Mouse (Mus musculus) hindbrain, embryonic 14.5 days (tissue): ENCODE data around the gene Prr36. TPM values are rescaled to one million over a fixed set of nuclear protein-coding genes. Genes with fewer than 3 reads are reported as not detected.
A peak's percentile ranks its signal among the peaks of the same experiment; 100 is the strongest.

Experiments
- ATAC-seq: fragments of 200-750 bp; cut with Nextera tagmentation; 2 replicates; pipeline ENCODE4 v1.8.0; 2017; ENCODE audit warnings: moderate number of reproducible peaks, mild to moderate bottlenecking, moderate TSS enrichment, moderate library complexity; ENCODE audit not compliant: low FRiP score
- DNase-seq: peaks from one replicate; pipeline ENCODE4 v3.0.0-alpha.2; 2015; ENCODE audit warnings: low spot score
- H3K27ac ChIP-seq: fragments of 300-500 bp; sonication (generic); 2 replicates; pipeline ENCODE4 v1.5.1; 2014; ENCODE audit warnings: mild to moderate bottlenecking, moderate library complexity
- H3K27me3 ChIP-seq: fragments of 300-500 bp; sonication (generic); 2 replicates; pipeline ENCODE4 v1.6.1; 2014; ENCODE audit warnings: mild to moderate bottlenecking, low read length, mixed read lengths; ENCODE audit not compliant: control insufficient read depth, insufficient read depth
- H3K36me3 ChIP-seq: fragments of 300-500 bp; sonication (generic); replicated peaks from 2 replicates; pipeline ENCODE4 v1.6.1; 2014; ENCODE audit not compliant: control insufficient read depth, insufficient read depth
- H3K4me1 ChIP-seq: fragments of 300-500 bp; sonication (generic); replicated peaks from 2 replicates; pipeline ENCODE4 v1.6.1; 2014; ENCODE audit warnings: antibody characterized with exemption, low read length, mixed read lengths; ENCODE audit not compliant: control insufficient read depth, insufficient read depth
- H3K4me2 ChIP-seq: fragments of 300-500 bp; sonication (generic); replicated peaks from 2 replicates; pipeline ENCODE4 v1.6.1; 2014; ENCODE audit warnings: mild to moderate bottlenecking, moderate library complexity
- H3K4me3 ChIP-seq: fragments of 300-500 bp; sonication (generic); replicated peaks from 2 replicates; pipeline ENCODE4 v1.5.1; 2014; ENCODE audit warnings: mild to moderate bottlenecking, low read length
- H3K9ac ChIP-seq: fragments of 300-500 bp; sonication (generic); 2 replicates; pipeline ENCODE4 v1.6.1; 2014
- H3K9me3 ChIP-seq: fragments of 300-500 bp; sonication (generic); 2 replicates; pipeline ENCODE4 v1.6.1; 2016; ENCODE audit warnings: low read length; ENCODE audit not compliant: control insufficient read depth
- WGBS: fragments of 180-500 bp; shearing (Covaris S2); extraction: QIAGEN DNeasy Blood & Tissue Kit; methylation state at CpG from one replicate; pipeline ENCODE4 v1.1.7; 2014; 5-methylcytosine and 5-hydroxymethylcytosine counted together
- polyA plus RNA-seq: library from polyadenylated mRNA; unstranded; fragments of >200 nt; fragmentation: Nextera tagmentation; extraction: Ambion mirVana; gene quantifications from 2 replicates; pipeline ENCODE4 v1.2.1, GENCODE M21; 2014

The Prr36 gene
- polyA plus RNA-seq, 1 experiment from 2014 or later, result 58.8 TPM

GRCm38 (mm10) chr8:4247241-4247640 is 30.0 kb upstream of the Prr36 start:
- Histone ChIP-seq H3K27ac (no peak overlapping the region), H3K36me3 (peaks cover 67% of the 10 kb centered on the region), H3K9me3 (no peaks in the 10 kb centered on the region), H3K4me3 (no peak overlapping the region), H3K9ac (no peak overlapping the region), H3K4me2 (no peak overlapping the region), H3K4me1 (peaks cover 2% of the 10 kb centered on the region), H3K27me3 (no peaks in the 10 kb centered on the region)
- no peak for ATAC-seq
- WGBS, result 96% methylated on average over 8 of the region's 8 CpGs
- no peak for DNase-seq

DNA sequence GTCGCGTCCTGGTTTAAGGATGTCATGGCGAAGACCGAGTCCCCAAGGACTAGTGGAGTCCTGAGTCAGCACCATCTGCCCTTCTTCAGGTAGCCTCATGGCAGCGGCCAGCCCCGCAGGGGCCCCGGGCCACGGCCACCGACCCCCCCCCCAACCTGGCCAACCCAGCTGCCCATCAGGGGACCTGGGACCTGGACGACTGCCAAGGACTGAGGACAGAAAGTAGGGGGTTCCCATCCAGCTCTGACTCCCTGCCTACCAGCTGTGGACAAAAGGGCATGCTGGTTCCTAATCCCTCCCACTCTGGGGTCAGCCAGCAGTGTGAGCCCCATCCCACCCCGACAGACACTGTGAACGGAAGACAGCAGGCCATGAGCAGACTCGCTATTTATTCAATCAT is 28.5 kb upstream of the Prr36 start:
- WGBS, result 87% methylated on average over 13 of the region's 13 CpGs

DNA sequence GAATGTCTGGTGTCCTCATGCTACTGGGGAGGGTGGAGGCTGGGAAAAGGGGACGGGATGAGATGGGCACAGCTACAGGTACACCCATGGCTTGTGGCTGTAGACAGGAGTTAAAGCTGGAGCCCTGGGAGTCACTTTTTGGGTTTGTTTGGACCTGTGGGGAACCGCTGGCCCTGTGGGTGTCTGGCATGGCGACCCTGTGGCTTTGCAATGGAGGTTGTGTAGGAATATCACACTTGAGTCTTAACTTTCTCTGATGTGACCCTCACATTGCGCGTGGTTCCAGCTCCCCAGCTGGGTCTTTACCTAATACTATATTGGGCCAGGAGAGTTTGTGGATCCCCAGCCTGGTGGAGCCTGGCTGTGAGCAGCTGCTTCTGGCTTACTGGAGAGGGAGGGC is 27.8 kb upstream of the Prr36 start:
- ATAC-seq, result no peak
- 98% methylated on average over 5 of the region's 5 CpGs for WGBS
- no peaks in the 10 kb centered on the region for H3K27me3 ChIP-seq
- no peak for DNase-seq
- no peak overlapping the region for H3K4me2 ChIP-seq
- no peak overlapping the region for H3K9ac ChIP-seq
- H3K4me1 ChIP-seq, result peaks cover 7% of the 10 kb centered on the region
- H3K4me3 ChIP-seq, result no peak overlapping the region
- no peak overlapping the region for H3K27ac ChIP-seq
- no peaks in the 10 kb centered on the region for H3K9me3 ChIP-seq
- H3K36me3 ChIP-seq, result peaks cover 74% of the 10 kb centered on the region

More for the DNA sequence above, 28.5 kb upstream of the Prr36 start:
- Histone ChIP-seq H3K4me2 (no peak overlapping the region), H3K9me3 (no peaks in the 10 kb centered on the region), H3K36me3 (peaks cover 74% of the 10 kb centered on the region), H3K27ac (no peak overlapping the region), H3K4me1 (no peaks in the 10 kb centered on the region), H3K4me3 (no peak overlapping the region), H3K27me3 (no peaks in the 10 kb centered on the region), H3K9ac (no peak overlapping the region)
- ATAC-seq (no peak), DNase-seq (no peak)

DNA sequence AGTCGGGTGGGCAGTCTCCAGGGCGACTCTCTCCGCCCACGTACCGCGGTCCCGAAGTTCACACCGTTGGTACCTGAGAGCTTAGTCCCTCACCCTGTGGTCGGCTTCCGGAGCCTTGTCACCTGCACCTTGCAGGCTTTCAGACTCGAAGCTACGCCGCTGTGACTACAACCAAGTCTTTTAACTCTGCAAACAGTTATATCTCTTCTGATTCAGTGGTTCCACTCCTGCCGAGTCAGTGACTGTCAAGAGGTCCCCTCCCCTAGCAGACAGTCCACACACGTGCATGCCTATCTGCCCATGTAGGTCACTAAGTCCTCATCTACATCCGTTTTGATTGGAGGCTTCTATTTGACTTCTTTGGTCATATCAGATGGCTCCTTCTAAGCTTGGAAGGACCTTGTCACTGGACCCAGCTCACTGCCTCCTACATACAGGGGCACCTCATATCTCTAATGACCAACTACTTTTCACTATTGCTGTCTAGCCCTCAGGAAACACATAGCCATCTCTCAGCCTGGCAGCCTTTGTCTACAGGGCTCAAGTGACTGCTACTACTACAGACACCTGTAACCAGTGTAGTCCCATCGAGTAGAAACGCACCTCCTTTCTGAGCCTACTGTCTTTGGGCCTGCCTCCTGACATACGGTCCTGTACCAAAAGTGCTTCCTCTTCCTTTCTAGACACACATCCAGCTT is 22.1 kb upstream of the Prr36 start:
- Histone ChIP-seq H3K36me3 (peaks cover 28% of the 10 kb centered on the region), H3K9ac (peak overlapping the region; percentile 77), H3K4me1 (peaks cover 20% of the 10 kb centered on the region), H3K4me2 (peak overlapping the region; percentile 93), H3K27me3 (no peaks in the 10 kb centered on the region), H3K27ac (peak overlapping the region; percentile 90), H3K9me3 (no peaks in the 10 kb centered on the region), H3K4me3 (peak overlapping the region; percentile 83)
- 13% methylated on average over 19 of the region's 19 CpGs for WGBS
- ATAC-seq (peak; percentile 31), DNase-seq (no peak)

DNA sequence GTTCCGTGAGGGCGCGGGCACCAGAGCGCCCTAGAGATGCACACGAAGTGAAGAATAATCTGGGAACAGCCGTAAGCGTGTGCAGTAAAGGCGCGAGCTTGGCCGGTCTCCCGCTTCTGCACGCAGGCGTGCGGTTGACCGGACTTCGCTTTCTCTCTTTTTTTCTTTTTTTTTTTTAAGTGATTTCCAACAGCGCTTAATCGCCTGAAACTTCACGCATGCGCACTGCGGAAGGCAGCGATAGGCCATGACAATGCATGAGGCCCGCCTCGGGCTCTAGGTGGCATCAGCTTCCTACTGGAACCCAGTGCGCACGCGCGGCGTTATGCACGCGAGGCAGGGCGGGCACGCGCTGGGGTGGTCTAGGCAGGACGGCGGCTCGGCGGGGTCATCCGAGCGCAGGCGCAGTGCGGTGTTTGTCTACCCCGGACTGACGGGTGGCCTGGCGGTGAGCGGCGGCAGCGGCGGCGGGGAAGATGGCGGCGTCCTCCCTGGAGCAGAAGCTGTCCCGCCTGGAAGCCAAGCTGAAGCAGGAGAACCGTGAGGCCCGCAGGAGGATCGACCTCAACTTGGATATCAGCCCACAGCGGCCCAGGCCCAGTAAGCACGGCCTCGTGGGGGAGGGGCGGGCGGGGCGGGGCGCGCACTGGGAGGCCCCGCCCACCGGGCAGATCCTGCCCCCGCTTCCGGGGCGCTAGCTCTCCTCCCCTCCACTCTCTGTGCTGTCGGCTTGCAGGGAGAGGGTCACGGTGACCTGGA is 21.4 kb upstream of the Prr36 start, which contains the start of the genes Map2k7 and Gm49320:
Gene Map2k7, plus strand, starts transcription at position 307 of the 759 bp plus-strand sequence.
Gene Gm49320, plus strand, starts transcription at position 432 of the 759 bp plus-strand sequence.
- Histone ChIP-seq H3K27me3 (no peaks in the 10 kb centered on the region), H3K9ac (peak within 1 kb of the TSS; percentile 77), H3K4me2 (peak within 1 kb of the TSS; percentile 93), H3K27ac (peak within 1 kb of the TSS; percentile 91), H3K4me1 (peaks cover 20% of the 10 kb centered on the region), H3K9me3 (no peaks in the 10 kb centered on the region), H3K36me3 (peaks cover 21% of the 10 kb centered on the region), H3K4me3 (peak within 1 kb of the TSS; percentile 83)
- ATAC-seq (peak; percentile 94), DNase-seq (peak; percentile 100)
- under 1% methylated on average over 54 of the region's 71 CpGs for WGBS

GRCm38 (mm10) chr8:4237814-4238433 is 20.7 kb upstream of the Prr36 start:
- Histone ChIP-seq H3K4me1 (peaks cover 20% of the 10 kb centered on the region), H3K36me3 (peaks cover 14% of the 10 kb centered on the region), H3K9me3 (no peaks in the 10 kb centered on the region), H3K9ac (peak overlapping the region; percentile 66), H3K27ac (peak overlapping the region; percentile 91), H3K4me2 (peak overlapping the region; percentile 93), H3K27me3 (no peaks in the 10 kb centered on the region), H3K4me3 (peak overlapping the region; percentile 83)
- ATAC-seq (no peak), DNase-seq (no peak)
- WGBS, result 24% methylated on average over 15 of the region's 15 CpGs

DNA sequence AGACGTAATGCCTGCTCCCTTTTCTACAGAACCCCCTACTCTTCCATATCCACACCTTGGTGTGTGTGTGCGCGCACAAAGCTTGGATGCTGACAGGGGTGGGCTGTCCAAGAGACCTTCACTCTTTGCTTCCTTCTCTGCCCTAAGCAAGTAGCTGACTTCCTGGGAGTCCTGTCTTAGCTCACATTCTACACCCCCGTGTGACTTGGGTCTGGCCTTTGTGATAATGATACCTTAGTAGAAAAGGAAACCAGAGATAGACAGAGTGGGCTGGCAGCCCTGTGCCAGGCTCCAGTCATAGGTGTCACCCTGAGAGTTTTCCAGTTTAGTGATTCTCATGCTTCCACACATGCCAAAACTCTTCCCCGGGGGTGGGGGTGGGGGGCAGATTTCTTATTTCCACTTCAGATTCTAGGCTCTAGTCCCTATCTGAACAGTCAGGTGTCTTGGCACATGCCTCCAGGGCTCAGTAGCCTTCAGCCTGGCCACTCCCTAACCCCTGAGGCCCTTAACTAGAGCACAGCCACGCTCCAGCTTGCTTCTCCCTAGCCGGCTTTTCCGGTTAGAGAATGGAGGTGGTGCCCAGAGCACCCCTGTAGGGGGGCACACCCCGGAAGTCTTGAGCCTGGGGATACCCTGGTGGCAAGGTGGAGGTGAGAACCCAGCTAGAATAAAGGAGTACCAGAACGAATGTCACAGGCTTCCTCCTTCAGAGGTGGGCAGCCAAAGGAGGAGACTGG is 13.5 kb upstream of the Prr36 start:
- ATAC-seq (no peak), DNase-seq (no peak)
- Histone ChIP-seq H3K4me1 (no peaks in the 10 kb centered on the region), H3K27ac (no peak overlapping the region), H3K27me3 (peaks cover 23% of the 10 kb centered on the region), H3K4me2 (no peak overlapping the region), H3K36me3 (no peaks in the 10 kb centered on the region), H3K4me3 (no peak overlapping the region), H3K9ac (no peak overlapping the region), H3K9me3 (no peaks in the 10 kb centered on the region)
- WGBS, result 68% methylated on average over 10 of the region's 10 CpGs

- no peak overlapping the region for H3K4me2 ChIP-seq
- DNase-seq (no peak), ATAC-seq (no peak)
- H3K27ac ChIP-seq, result no peak overlapping the region
- peaks cover 23% of the 10 kb centered on the region for H3K27me3 ChIP-seq
- WGBS, result 74% methylated on average over 5 of the region's 5 CpGs
- H3K9me3 ChIP-seq, result no peaks in the 10 kb centered on the region
- H3K36me3 ChIP-seq, result no peaks in the 10 kb centered on the region
- no peaks in the 10 kb centered on the region for H3K4me1 ChIP-seq
- no peak overlapping the region for H3K4me3 ChIP-seq
- H3K9ac ChIP-seq, result no peak overlapping the region
Observed at GRCm38 (mm10) chr8:4229784-4230183, 12.5 kb upstream of the Prr36 start.

GRCm38 (mm10) chr8:4227919-4228318 is 10.7 kb upstream of the Prr36 start:
- no peak overlapping the region for H3K4me2 ChIP-seq
- H3K27me3 ChIP-seq, result peaks cover 23% of the 10 kb centered on the region
- no peaks in the 10 kb centered on the region for H3K9me3 ChIP-seq
- no peaks in the 10 kb centered on the region for H3K36me3 ChIP-seq
- no peak overlapping the region for H3K9ac ChIP-seq
- no peak overlapping the region for H3K4me3 ChIP-seq
- H3K27ac ChIP-seq, result no peak overlapping the region
- no peak for ATAC-seq
- no peak for DNase-seq
- no peaks in the 10 kb centered on the region for H3K4me1 ChIP-seq
- WGBS, result 94% methylated on average over 4 of the region's 4 CpGs
